ENCODE assay signal across 9 mouse cellular contexts in the genomic region with DNA sequence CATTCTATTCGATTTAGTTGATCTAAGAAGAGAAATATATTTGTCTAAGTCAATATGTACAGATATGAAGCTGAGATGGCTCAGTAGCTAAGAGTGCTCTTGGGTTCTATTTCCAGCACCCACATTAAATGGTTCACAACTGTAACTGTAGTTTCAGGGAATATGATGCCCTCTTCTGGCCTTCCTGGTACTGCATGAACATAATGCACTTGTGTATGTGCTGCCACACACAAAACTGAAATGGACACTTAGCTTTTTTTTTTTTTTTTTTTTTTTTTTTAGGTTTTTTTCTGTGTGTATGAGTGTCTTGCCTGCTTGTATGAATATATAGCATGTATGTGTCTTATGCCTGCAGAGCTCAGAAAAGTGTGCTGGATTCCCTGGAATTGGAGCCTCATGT. TPM values are rescaled to one million over a fixed set of nuclear protein-coding genes. Genes with fewer than 3 reads are reported as not detected.
A peak's percentile ranks its signal among the peaks of the same experiment; 100 is the strongest.
DNase-seq lines count a peak whose midpoint lies in the region; ATAC-seq and TF ChIP-seq lines count a peak whose summit lies in the region.
"Had no signal": no experiment of that assay in that cellular context is flagged by ENCODE, and none has a peak within 500 bp of the region (broad histone marks: within the 10 kb centered on the region; RNA-seq: fewer than 3 reads in every experiment).

No protein-coding gene starts in this region.

- peak; percentile 38 for DNase-seq in adrenal gland, postnatal 10 days
- DNase-seq in adrenal gland, postnatal 4 days (ENCODE audit: low spot score in 2 of 2) = no peak
- no peak for DNase-seq in kidney, postnatal 0 days (ENCODE audit: low spot score)
- peak; percentile 58 for DNase-seq in thymus, postnatal 14 days
- DNase-seq in thymus, postnatal 0 days (ENCODE audit: low spot score) = no peak
- DNase-seq in Muller cell, postnatal 12 days (ENCODE audit: inconsistent ontology term) = no peak

- no peak overlapping the region for H3K4me3 ChIP-seq in kidney, postnatal 0 days (replicated peaks; ENCODE audit: low read depth, low read length)
- no peak overlapping the region for H3K4me3 ChIP-seq in kidney, embryonic 16.5 days (ENCODE audit: low read length)

- no peaks in the 10 kb centered on the region for H3K4me1 ChIP-seq in kidney, postnatal 0 days (replicated peaks; ENCODE audit: insufficient read depth, low read length)
- no peaks in the 10 kb centered on the region for H3K4me1 ChIP-seq in kidney, embryonic 16.5 days (ENCODE audit: insufficient read depth, low read length)

- no peak for ATAC-seq in kidney, postnatal 0 days (replicated peaks; ENCODE audit: low FRiP score, low read depth)
- no peak for ATAC-seq in kidney, embryonic 16.5 days (ENCODE audit: low FRiP score, low TSS enrichment)
- ATAC-seq in frontal cortex, adult (ENCODE audit: low TSS enrichment) = no peak

- peaks cover 32% of the 10 kb centered on the region for H3K36me3 ChIP-seq in kidney, postnatal 0 days (ENCODE audit: insufficient read depth, low read length)
- H3K36me3 ChIP-seq in kidney, embryonic 16.5 days (ENCODE audit: insufficient read depth, low read length) = peaks cover 39% of the 10 kb centered on the region

- H3K27ac ChIP-seq in kidney, postnatal 0 days = no peak overlapping the region
- no peak overlapping the region for H3K27ac ChIP-seq in kidney, embryonic 16.5 days (ENCODE audit: low read length)
- H3K27ac ChIP-seq: macrophage had no signal

- no peaks in the 10 kb centered on the region for H3K27me3 ChIP-seq in kidney, postnatal 0 days (ENCODE audit: insufficient read depth, low read length)
- no peaks in the 10 kb centered on the region for H3K27me3 ChIP-seq in kidney, embryonic 16.5 days (ENCODE audit: insufficient read depth, low read length)

- H3K9me3 ChIP-seq in kidney, postnatal 0 days (replicated peaks; ENCODE audit: low read length) = no peaks in the 10 kb centered on the region
- H3K9me3 ChIP-seq in kidney, embryonic 16.5 days (ENCODE audit: low read length) = peaks cover 6% of the 10 kb centered on the region

- no peak overlapping the region for H3K9ac ChIP-seq in kidney, postnatal 0 days (ENCODE audit: low read depth, low read length)
- no peak overlapping the region for H3K9ac ChIP-seq in kidney, embryonic 16.5 days (replicated peaks; ENCODE audit: low read length)

- peak; percentile 36; the same call in 1 of the 2 replicates for TF ChIP-seq CTCF in kidney, postnatal 0 days (IDR thresholded peaks at IDR 0.05; ENCODE audit: low read depth)

- WGBS in kidney, postnatal 0 days = 98% methylated on average over 1 of the region's 1 CpGs
- 84% methylated on average over 1 of the region's 1 CpGs for WGBS in kidney, embryonic 16.5 days

- H3K4me2 ChIP-seq in kidney, postnatal 0 days (ENCODE audit: low read length) = no peak overlapping the region
- H3K4me2 ChIP-seq in kidney, embryonic 16.5 days (replicated peaks; ENCODE audit: low read depth, low read length) = no peak overlapping the region

RNA-seq across cellular contexts. Expression of a gene that starts 29.5 kb away (rescaled TPM):
- total RNA-seq in adrenal gland, postnatal 10 days (2021) = 100 to 1,000 TPM in 1 of 2 experiments, 10 to 100 TPM in 1; 92.3 to 110 TPM
- total RNA-seq in adrenal gland, postnatal 4 days (2021) = 100 to 1,000 TPM; 112 to 117 TPM
- polyA plus RNA-seq in kidney, postnatal 0 days (2015; fragmentation: Nextera tagmentation; extraction: Ambion mirVana) = 11.1 and 14.8 TPM in 2 replicates
- polyA plus RNA-seq in kidney, embryonic 16.5 days (2015; fragmentation: Nextera tagmentation; extraction: Ambion mirVana) = 13.1 and 13.2 TPM in 2 replicates
- polyA plus RNA-seq in thymus, postnatal 0 days (2015; fragmentation: Nextera tagmentation; extraction: Ambion mirVana) = 14.0 and 14.6 TPM in 2 replicates

RNA-seq across cellular contexts. Expression of a gene that starts 34.0 kb away (rescaled TPM):
- total RNA-seq in adrenal gland, postnatal 10 days (2021) = 10 to 100 TPM; 83.3 to 97.3 TPM
- total RNA-seq in adrenal gland, postnatal 4 days (2021) = 10 to 100 TPM; 33.0 to 41.5 TPM
- 20.5 and 20.6 TPM in 2 replicates for polyA plus RNA-seq in kidney, postnatal 0 days (2015; fragmentation: Nextera tagmentation; extraction: Ambion mirVana)
- polyA plus RNA-seq in kidney, embryonic 16.5 days (2015; fragmentation: Nextera tagmentation; extraction: Ambion mirVana) = 10.5 and 10.8 TPM in 2 replicates
- 27.1 and 28.4 TPM in 2 replicates for polyA plus RNA-seq in thymus, postnatal 0 days (2015; fragmentation: Nextera tagmentation; extraction: Ambion mirVana)

RNA-seq across cellular contexts. Expression of a gene that starts 40.2 kb away (rescaled TPM):
- total RNA-seq in adrenal gland, postnatal 10 days (2021) = 100 to 1,000 TPM; 128 to 139 TPM
- total RNA-seq in adrenal gland, postnatal 4 days (2021) = 100 to 1,000 TPM; 130 to 147 TPM
- 195 and 196 TPM in 2 replicates for polyA plus RNA-seq in kidney, postnatal 0 days (2015; fragmentation: Nextera tagmentation; extraction: Ambion mirVana)
- 169 and 172 TPM in 2 replicates for polyA plus RNA-seq in kidney, embryonic 16.5 days (2015; fragmentation: Nextera tagmentation; extraction: Ambion mirVana)
- polyA plus RNA-seq in thymus, postnatal 0 days (2015; fragmentation: Nextera tagmentation; extraction: Ambion mirVana) = 192 and 207 TPM in 2 replicates

Comparison
In these comparisons a context has a peak if more than half of its experiments do, and no peak if none do; other contexts are left out.
1. DNase-seq: peak in adrenal gland, postnatal 10 days (single experiment) and thymus, postnatal 14 days (single experiment); none in adrenal gland, postnatal 4 days (0 of 2), kidney, postnatal 0 days (single experiment), thymus, postnatal 0 days (single experiment) and Muller cell, postnatal 12 days (single experiment).